Mouse (Mus musculus) adrenal gland (tissue): ENCODE measurements around the gene Znrf1.

Source experiments
- intact Hi-C: fragments of 180-260 bp; cut with DNase I; formaldehyde crosslinking; loops from one replicate; pipeline ENCODE4 v1.15.1; 2025

Gene Znrf1

GRCm38 (mm10) chr8:111565784-111566191 is 29.9 kb downstream of the Znrf1 start:
- intact Hi-C loops, result no loop called here

- intact Hi-C loops, result no loop called here
Observed at GRCm38 (mm10) chr8:111566326-111566725, 30.4 kb downstream of the Znrf1 start.

GRCm38 (mm10) chr8:111567571-111567970 is 31.7 kb downstream of the Znrf1 start:
- intact Hi-C loops, result no loop called here

GRCm38 (mm10) chr8:111568029-111568428 is 32.1 kb downstream of the Znrf1 start:
- intact Hi-C loops, result no loop called here

GRCm38 (mm10) chr8:111569926-111570325 is 34.0 kb downstream of the Znrf1 start:
- intact Hi-C loops, result no loop called here

- intact Hi-C loops, result no loop called here
Observed at GRCm38 (mm10) chr8:111570432-111570831, 34.5 kb downstream of the Znrf1 start.

- intact Hi-C loops, result no loop called here
Observed at GRCm38 (mm10) chr8:111571661-111572060, 35.8 kb downstream of the Znrf1 start.

GRCm38 (mm10) chr8:111572431-111572830 is 36.5 kb downstream of the Znrf1 start:
- intact Hi-C loops, result no loop called here

GRCm38 (mm10) chr8:111573583-111573982 is 37.7 kb downstream of the Znrf1 start:
- intact Hi-C loops, result no loop called here

GRCm38 (mm10) chr8:111574016-111574415 is 38.1 kb downstream of the Znrf1 start:
- intact Hi-C loops, result no loop called here

GRCm38 (mm10) chr8:111575492-111575891 is 39.6 kb downstream of the Znrf1 start:
- intact Hi-C loops, result loop anchor here (5.0 kb wide), 1 partner anchor 33 kb away; no protein-coding TSS in a partner anchor

- intact Hi-C loops, result loop anchor here (5.0 kb wide), 1 partner anchor 34 kb away; no protein-coding TSS in a partner anchor
Observed at GRCm38 (mm10) chr8:111576501-111576900, 40.6 kb downstream of the Znrf1 start.

- intact Hi-C loops, result loop anchor here (5.0 kb wide), 1 partner anchor 36 kb away; no protein-coding TSS in a partner anchor
Observed at GRCm38 (mm10) chr8:111577880-111578533, 42.1 kb downstream of the Znrf1 start.

GRCm38 (mm10) chr8:111579318-111579717 is 43.4 kb downstream of the Znrf1 start:
- intact Hi-C loops, result loop anchor here (5.0 kb wide), 1 partner anchor 37 kb away; no protein-coding TSS in a partner anchor

GRCm38 (mm10) chr8:111580306-111580705 is 44.4 kb downstream of the Znrf1 start:
- intact Hi-C loops, result no loop called here

GRCm38 (mm10) chr8:111582386-111582785 is 46.5 kb downstream of the Znrf1 start:
- intact Hi-C loops, result no loop called here

GRCm38 (mm10) chr8:111584946-111585345 is 49.0 kb downstream of the Znrf1 start:
- intact Hi-C loops, result no loop called here

- intact Hi-C loops, result no loop called here
Observed at GRCm38 (mm10) chr8:111587545-111588094, 51.7 kb downstream of the Znrf1 start.

- intact Hi-C loops, result no loop called here
Observed at GRCm38 (mm10) chr8:111588336-111588735, 52.4 kb downstream of the Znrf1 start.

GRCm38 (mm10) chr8:111590214-111590613 is 54.3 kb downstream of the Znrf1 start:
- intact Hi-C loops, result no loop called here

GRCm38 (mm10) chr8:111591176-111591575 is 55.3 kb downstream of the Znrf1 start:
- intact Hi-C loops, result no loop called here

- intact Hi-C loops, result no loop called here
Observed at GRCm38 (mm10) chr8:111592390-111592910, 56.6 kb downstream of the Znrf1 start.
